Mouse (Mus musculus) midbrain, postnatal 0 days (tissue): ENCODE results near the gene Lztfl1. TPM values are rescaled to one million over a fixed set of nuclear protein-coding genes. Genes with fewer than 3 reads are reported as not detected.

Source experiments
- ATAC-seq: fragments of 200-750 bp; cut with Nextera tagmentation; 2 replicates; pipeline ENCODE4 v1.8.0; 2017; ENCODE audit warnings: moderate number of reproducible peaks, mild to moderate bottlenecking, moderate TSS enrichment, moderate library complexity; ENCODE audit not compliant: low FRiP score
- DNase-seq: peaks from one replicate; pipeline ENCODE4 v3.0.0-alpha.2; 2015; ENCODE audit warnings: low spot score
- H3K27ac ChIP-seq: fragments of 300-500 bp; sonication (generic); 2 replicates; pipeline ENCODE4 v1.5.1; 2014; ENCODE audit warnings: low read depth, mild to moderate bottlenecking, low read length, mixed read lengths
- H3K27me3 ChIP-seq: fragments of 300-500 bp; sonication (generic); 2 replicates; pipeline ENCODE4 v1.6.1; 2014; ENCODE audit warnings: low read length, control low read depth, mixed read lengths; ENCODE audit not compliant: insufficient read depth
- H3K36me3 ChIP-seq: fragments of 300-500 bp; sonication (generic); 2 replicates; pipeline ENCODE4 v1.6.1; 2014; ENCODE audit warnings: low read length, control low read depth, mixed read lengths; ENCODE audit not compliant: insufficient read depth
- H3K4me1 ChIP-seq: fragments of 300-500 bp; sonication (generic); 2 replicates; pipeline ENCODE4 v1.6.1; 2014; ENCODE audit warnings: mild to moderate bottlenecking, control low read depth, antibody characterized with exemption, low read length, mixed read lengths; ENCODE audit not compliant: insufficient read depth
- H3K4me2 ChIP-seq: fragments of 300-500 bp; sonication (generic); 2 replicates; pipeline ENCODE4 v1.6.1; 2014; ENCODE audit warnings: low read depth, mild to moderate bottlenecking, low read length, mixed read lengths; ENCODE audit not compliant: poor library complexity, severe bottlenecking
- H3K4me3 ChIP-seq: fragments of 300-500 bp; sonication (generic); 2 replicates; pipeline ENCODE4 v1.5.1; 2014; ENCODE audit warnings: low read depth, mild to moderate bottlenecking, low read length, moderate library complexity
- H3K9ac ChIP-seq: fragments of 300-500 bp; sonication (generic); replicated peaks from 2 replicates; pipeline ENCODE4 v1.6.1; 2014; ENCODE audit warnings: mild to moderate bottlenecking, low read length, moderate library complexity, mixed read lengths; ENCODE audit not compliant: poor library complexity, severe bottlenecking
- H3K9me3 ChIP-seq: fragments of 300-500 bp; sonication (generic); 2 replicates; pipeline ENCODE4 v1.6.1; 2016; ENCODE audit warnings: low read length, control low read depth
- CTCF ChIP-seq: IDR thresholded peaks from 2 replicates; pipeline ENCODE4 v1.5.1; 2016; ENCODE audit warnings: antibody characterized with exemption, mild to moderate bottlenecking
- WGBS: fragments of 180-500 bp; shearing (Covaris S2); extraction: QIAGEN DNeasy Blood & Tissue Kit; methylation state at CpG from one replicate; pipeline ENCODE4 v1.1.7; 2014; 5-methylcytosine and 5-hydroxymethylcytosine counted together
- polyA plus RNA-seq: library from polyadenylated mRNA; unstranded; fragments of >200 nt; fragmentation: Nextera tagmentation; extraction: Ambion mirVana; gene quantifications from 2 replicates; pipeline ENCODE4 v1.2.1, GENCODE M21; 2015
- total RNA-seq: library from RNA; depleted of rRNA; stranded (reverse); fragments of >200 nt; gene quantifications from 2 replicates; pipeline ENCODE4 v1.2.3, GENCODE M21; 2014; rRNA removed

Gene Lztfl1
- total and polyA plus RNA-seq, 2 experiments from 2014 or later, result 35.4 to 47.3 TPM

DNA sequence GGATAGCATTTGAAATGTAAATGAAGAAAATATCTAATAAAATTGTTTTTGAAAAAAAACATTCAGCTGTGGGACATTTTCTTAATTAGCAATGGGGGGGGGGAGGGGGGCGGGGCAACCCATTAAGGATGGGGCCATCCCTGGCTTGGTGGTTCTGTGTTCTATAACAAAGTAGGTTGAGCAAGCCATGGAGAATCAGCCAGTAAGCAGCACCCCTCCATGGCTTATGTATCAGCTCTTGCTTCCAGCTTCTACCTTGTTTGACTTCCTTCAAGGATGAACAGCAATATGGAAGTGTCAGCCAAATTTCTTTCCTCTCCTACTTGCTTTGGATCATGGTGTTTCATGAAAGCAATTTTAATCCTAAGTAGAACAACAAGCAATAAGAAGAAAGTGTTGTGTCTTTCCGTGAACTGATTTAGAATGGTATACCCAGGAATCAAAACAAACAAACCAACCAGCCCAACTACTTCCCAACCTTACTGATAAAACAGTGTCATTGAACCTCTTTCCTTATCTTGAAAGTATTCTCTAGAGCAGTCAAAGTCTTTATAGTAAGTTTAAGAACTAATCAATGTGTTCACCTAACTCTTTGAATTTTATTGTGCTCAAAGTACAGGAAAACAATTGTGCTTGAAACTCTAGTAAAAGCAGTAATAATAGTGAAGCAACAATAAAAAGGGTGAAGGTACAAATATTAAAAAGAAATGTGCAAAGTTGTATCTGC is 67.5 kb downstream of the Lztfl1 start:
- no peak for TF ChIP-seq CTCF
- no peaks in the 10 kb centered on the region for H3K4me1 ChIP-seq
- H3K27me3 ChIP-seq, result no peaks in the 10 kb centered on the region
- no peak for ATAC-seq
- no peak overlapping the region for H3K4me2 ChIP-seq
- H3K9me3 ChIP-seq, result no peaks in the 10 kb centered on the region
- no peak for DNase-seq
- H3K36me3 ChIP-seq, result no peaks in the 10 kb centered on the region
- no peak overlapping the region for H3K9ac ChIP-seq
- H3K4me3 ChIP-seq, result no peak overlapping the region
- H3K27ac ChIP-seq, result no peak overlapping the region
- whole genome bisulfite sequencing, result 64% methylated on average over 2 of the region's 2 CpGs

Other genes with a start within 250 kb of the Lztfl1 start
- 19.6 and 27.5 TPM in 2 replicates for gene Limd1, start 239.0 kb downstream of the Lztfl1 start, total RNA-seq
- 7.9 and 8.0 TPM in 2 replicates for gene Limd1, start 239.0 kb downstream of the Lztfl1 start, polyA plus RNA-seq
- gene Sacm1l, start 187.9 kb downstream of the Lztfl1 start, total RNA-seq, result 41.7 and 59.8 TPM in 2 replicates
- 35.1 and 35.4 TPM in 2 replicates for gene Sacm1l, start 187.9 kb downstream of the Lztfl1 start, polyA plus RNA-seq
- 0.47 and 0.55 TPM in 2 replicates for gene Slc6a20b, start 85.1 kb downstream of the Lztfl1 start, total RNA-seq
- gene Slc6a20b, start 85.1 kb downstream of the Lztfl1 start, polyA plus RNA-seq, result 0.29 and 0.60 TPM in 2 replicates
- gene Ccr9, start 39.3 kb downstream of the Lztfl1 start, total RNA-seq, result 0.05 and 1.1 TPM in 2 replicates
- gene Ccr9, start 39.3 kb downstream of the Lztfl1 start, polyA plus RNA-seq, result 0.28 and 0.48 TPM in 2 replicates
- gene Slc6a20a, start 38.8 kb downstream of the Lztfl1 start, total RNA-seq, result 54.1 and 64.9 TPM in 2 replicates
- gene Slc6a20a, start 38.8 kb downstream of the Lztfl1 start, polyA plus RNA-seq, result 41.8 and 52.4 TPM in 2 replicates
- gene Cxcr6, start 88.8 kb upstream of the Lztfl1 start, total RNA-seq, result not detected in 2 replicates
- 0.12 TPM in 1 of 2 replicates, not detected in the other for gene Cxcr6, start 88.8 kb upstream of the Lztfl1 start, polyA plus RNA-seq
- gene Fyco1, start 134.2 kb upstream of the Lztfl1 start, total RNA-seq, result 11.9 and 14.8 TPM in 2 replicates
- 7.7 and 9.0 TPM in 2 replicates for gene Fyco1, start 134.2 kb upstream of the Lztfl1 start, polyA plus RNA-seq
- not detected in 2 replicates for gene Xcr1, start 144.3 kb upstream of the Lztfl1 start, total RNA-seq
- 0.04 and 0.07 TPM in 2 replicates for gene Xcr1, start 144.3 kb upstream of the Lztfl1 start, polyA plus RNA-seq